Mouse (Mus musculus): ENCODE data around the gene Mex3d. TPM values are rescaled to one million over a fixed set of nuclear protein-coding genes. Genes with fewer than 3 reads are reported as not detected.

Gene Mex3d
- polyA plus RNA-seq, 2 experiments = 8.2 to 44.0 TPM

GRCm38 (mm10) chr10:80433513-80434232, 46.2 kb upstream of the Mex3d start, which contains the start of gene Tcf3:
TSS of gene Tcf3 (minus strand) at chr10:80433647.
- under 1% methylated on average over 37 of the region's 61 CpGs for WGBS
- ATAC-seq (ENCODE audit: low FRiP score, low read depth) = peak; percentile 94
- Histone ChIP-seq H3K9me3 (ENCODE audit: control insufficient read depth, low read length) (no peaks in the 10 kb centered on the region), H3K36me3 (ENCODE audit: control insufficient read depth, insufficient read depth, low read length) (peaks cover 27% of the 10 kb centered on the region), H3K4me1 (ENCODE audit: control insufficient read depth, insufficient read depth, low read length) (peaks cover 8% of the 10 kb centered on the region), H3K4me3 (replicated peaks; ENCODE audit: low read length) (peak within 1 kb of the TSS; percentile 94), H3K27me3 (ENCODE audit: control insufficient read depth, insufficient read depth, low read length) (no peaks in the 10 kb centered on the region), H3K27ac (replicated peaks; ENCODE audit: low read depth, low read length) (peak within 1 kb of the TSS; percentile 85), H3K4me2 (replicated peaks; ENCODE audit: low read depth, low read length, severe bottlenecking) (peak within 1 kb of the TSS; percentile 88), H3K9ac (ENCODE audit: low read depth, low read length, severe bottlenecking) (peak within 1 kb of the TSS; percentile 98)
- peak; percentile 99 for DNase-seq (ENCODE audit: low spot score)
- TF ChIP-seq POLR2A (IDR thresholded peaks at IDR 0.05; ENCODE audit: borderline replicate concordance, extremely low read depth, insufficient read depth, insufficient read length) = peak; percentile 32; the same call in 1 of the 2 replicates

- peak overlapping the region; percentile 88 for H3K4me2 ChIP-seq (replicated peaks; ENCODE audit: low read depth, low read length, severe bottlenecking)
- no peak for TF ChIP-seq POLR2A (IDR thresholded peaks at IDR 0.05; ENCODE audit: borderline replicate concordance, extremely low read depth, insufficient read depth, insufficient read length)
- H3K9ac ChIP-seq (ENCODE audit: low read depth, low read length, severe bottlenecking) = peak overlapping the region; percentile 98
- peaks cover 8% of the 10 kb centered on the region for H3K4me1 ChIP-seq (ENCODE audit: control insufficient read depth, insufficient read depth, low read length)
- no peaks in the 10 kb centered on the region for H3K27me3 ChIP-seq (ENCODE audit: control insufficient read depth, insufficient read depth, low read length)
- H3K4me3 ChIP-seq (replicated peaks; ENCODE audit: low read length) = peak overlapping the region; percentile 94
- H3K9me3 ChIP-seq (ENCODE audit: control insufficient read depth, low read length) = no peaks in the 10 kb centered on the region
- ATAC-seq (ENCODE audit: low FRiP score, low read depth) (no peak), DNase-seq (ENCODE audit: low spot score) (peak; percentile 32)
- 0% methylated on average over 49 of the region's 60 CpGs for WGBS
- peaks cover 33% of the 10 kb centered on the region for H3K36me3 ChIP-seq (ENCODE audit: control insufficient read depth, insufficient read depth, low read length)
- H3K27ac ChIP-seq (replicated peaks; ENCODE audit: low read depth, low read length) = peak overlapping the region; percentile 85
These were observed 45.6 kb upstream of the Mex3d start for GRCm38 (mm10) chr10:80432936-80433512.

GRCm38 (mm10) chr10:80432387-80432785, 44.9 kb upstream of the Mex3d start:
- Histone ChIP-seq H3K4me1 (ENCODE audit: control insufficient read depth, insufficient read depth, low read length) (peaks cover 8% of the 10 kb centered on the region), H3K27me3 (ENCODE audit: control insufficient read depth, insufficient read depth, low read length) (no peaks in the 10 kb centered on the region), H3K9ac (ENCODE audit: low read depth, low read length, severe bottlenecking) (peak overlapping the region; percentile 98), H3K27ac (replicated peaks; ENCODE audit: low read depth, low read length) (peak overlapping the region; percentile 85), H3K4me2 (replicated peaks; ENCODE audit: low read depth, low read length, severe bottlenecking) (peak overlapping the region; percentile 88), H3K36me3 (ENCODE audit: control insufficient read depth, insufficient read depth, low read length) (peaks cover 40% of the 10 kb centered on the region), H3K4me3 (replicated peaks; ENCODE audit: low read length) (peak overlapping the region; percentile 94), H3K9me3 (ENCODE audit: control insufficient read depth, low read length) (no peaks in the 10 kb centered on the region)
- DNase-seq (ENCODE audit: low spot score) = no peak
- no peak for TF ChIP-seq POLR2A (IDR thresholded peaks at IDR 0.05; ENCODE audit: borderline replicate concordance, extremely low read depth, insufficient read depth, insufficient read length)
- WGBS = 0% methylated on average over 4 of the region's 4 CpGs
- ATAC-seq (ENCODE audit: low FRiP score, low read depth) = no peak

GRCm38 (mm10) chr10:80431570-80432386, 44.3 kb upstream of the Mex3d start:
- no peak for ATAC-seq (ENCODE audit: low FRiP score, low read depth)
- TF ChIP-seq POLR2A (IDR thresholded peaks at IDR 0.05; ENCODE audit: borderline replicate concordance, extremely low read depth, insufficient read depth, insufficient read length) = no peak

GRCm38 (mm10) chr10:80430375-80430980, 43.0 kb upstream of the Mex3d start:
- no peak overlapping the region for H3K9ac ChIP-seq (ENCODE audit: low read depth, low read length, severe bottlenecking)
- H3K4me1 ChIP-seq (ENCODE audit: control insufficient read depth, insufficient read depth, low read length) = peaks cover 8% of the 10 kb centered on the region

More at GRCm38 (mm10) chr10:80431570-80432386, 44.3 kb upstream of the Mex3d start:
- Histone ChIP-seq H3K9me3 (ENCODE audit: control insufficient read depth, low read length) (no peaks in the 10 kb centered on the region), H3K27me3 (ENCODE audit: control insufficient read depth, insufficient read depth, low read length) (no peaks in the 10 kb centered on the region), H3K27ac (replicated peaks; ENCODE audit: low read depth, low read length) (peak overlapping the region; percentile 85), H3K4me2 (replicated peaks; ENCODE audit: low read depth, low read length, severe bottlenecking) (peak overlapping the region; percentile 88), H3K9ac (ENCODE audit: low read depth, low read length, severe bottlenecking) (peak overlapping the region; percentile 98), H3K36me3 (ENCODE audit: control insufficient read depth, insufficient read depth, low read length) (peaks cover 46% of the 10 kb centered on the region), H3K4me1 (ENCODE audit: control insufficient read depth, insufficient read depth, low read length) (peaks cover 8% of the 10 kb centered on the region), H3K4me3 (replicated peaks; ENCODE audit: low read length) (peak overlapping the region; percentile 94)
- WGBS = 13% methylated on average over 16 of the region's 16 CpGs
- DNase-seq (ENCODE audit: low spot score) = no peak

More at GRCm38 (mm10) chr10:80430375-80430980, 43.0 kb upstream of the Mex3d start:
- no peak overlapping the region for H3K27ac ChIP-seq (replicated peaks; ENCODE audit: low read depth, low read length)
- 74% methylated on average over 7 of the region's 8 CpGs for WGBS
- DNase-seq (ENCODE audit: low spot score) (no peak), ATAC-seq (ENCODE audit: low FRiP score, low read depth) (no peak)
- no peaks in the 10 kb centered on the region for H3K27me3 ChIP-seq (ENCODE audit: control insufficient read depth, insufficient read depth, low read length)
- H3K9me3 ChIP-seq (ENCODE audit: control insufficient read depth, low read length) = no peaks in the 10 kb centered on the region
- H3K4me2 ChIP-seq (replicated peaks; ENCODE audit: low read depth, low read length, severe bottlenecking) = peak overlapping the region; percentile 88; the same call in 1 of the 2 replicates
- peaks cover 59% of the 10 kb centered on the region for H3K36me3 ChIP-seq (ENCODE audit: control insufficient read depth, insufficient read depth, low read length)
- no peak overlapping the region for H3K4me3 ChIP-seq (replicated peaks; ENCODE audit: low read length)
- no peak for TF ChIP-seq POLR2A (IDR thresholded peaks at IDR 0.05; ENCODE audit: borderline replicate concordance, extremely low read depth, insufficient read depth, insufficient read length)
